Mouse (Mus musculus): ENCODE measurements around the gene Zfp612. TPM values are rescaled to one million over a fixed set of nuclear protein-coding genes. Genes with fewer than 3 reads are reported as not detected.
A peak's percentile ranks its signal among the peaks of the same experiment; 100 is the strongest.

The Zfp612 gene
- polyA plus RNA-seq, 1 experiment from 2014 or later: 23.2 TPM

- ATAC-seq: no peak
- Histone ChIP-seq H3K4me3 (ENCODE audit: low read depth, low read length) (no peak overlapping the region), H3K27me3 (ENCODE audit: control insufficient read depth, insufficient read depth, low read depth, low read length) (no peaks in the 10 kb centered on the region), H3K4me1 (ENCODE audit: control insufficient read depth, insufficient read depth, low read length) (no peaks in the 10 kb centered on the region), H3K4me2 (ENCODE audit: low read length) (no peak overlapping the region), H3K27ac (ENCODE audit: low read length) (no peak overlapping the region), H3K9ac (ENCODE audit: low read depth, low read length) (no peak overlapping the region), H3K36me3 (ENCODE audit: control insufficient read depth, insufficient read depth, low read length) (no peaks in the 10 kb centered on the region), H3K9me3 (replicated peaks; ENCODE audit: control insufficient read depth, low read length, poor library complexity, severe bottlenecking) (no peaks in the 10 kb centered on the region)
- 93% methylated on average over 15 of the region's 15 CpGs for WGBS
Observed at GRCm38 (mm10) chr8:110101676-110102075, 22.1 kb downstream of the Zfp612 start.

DNA sequence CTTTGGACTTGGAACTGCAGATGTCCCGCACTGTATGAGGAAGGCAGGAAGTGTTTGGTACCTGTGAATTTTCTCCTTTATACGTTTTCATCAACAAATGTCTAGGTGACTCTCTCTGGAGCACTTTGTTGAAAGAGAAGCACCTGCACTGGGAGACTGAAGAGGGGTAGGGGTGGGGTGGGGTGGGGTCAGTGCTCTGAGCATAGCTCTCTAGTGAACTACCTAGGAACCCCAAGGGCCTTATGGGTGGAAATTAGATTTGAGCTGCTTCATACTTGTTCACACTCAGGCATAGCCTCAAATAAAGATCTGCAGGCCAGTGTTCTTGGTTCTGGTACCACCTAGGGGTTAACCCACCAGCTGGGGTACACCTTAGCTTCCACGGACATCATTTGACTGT, 23.1 kb downstream of the Zfp612 start, which contains the start of gene Gm17720:
Gene Gm17720 (minus strand): TSS at position 101 of the 400 bp plus-strand sequence.
- ATAC-seq: no peak
- no peaks in the 10 kb centered on the region for H3K9me3 ChIP-seq (replicated peaks; ENCODE audit: control insufficient read depth, low read length, poor library complexity, severe bottlenecking)
- WGBS: 83% methylated on average over 3 of the region's 3 CpGs
- no peaks in the 10 kb centered on the region for H3K27me3 ChIP-seq (ENCODE audit: control insufficient read depth, insufficient read depth, low read depth, low read length)
- H3K27ac ChIP-seq (ENCODE audit: low read length): no peak within 1 kb of the TSS
- H3K36me3 ChIP-seq (ENCODE audit: control insufficient read depth, insufficient read depth, low read length): no peaks in the 10 kb centered on the region
- H3K4me2 ChIP-seq (ENCODE audit: low read length): no peak within 1 kb of the TSS
- no peaks in the 10 kb centered on the region for H3K4me1 ChIP-seq (ENCODE audit: control insufficient read depth, insufficient read depth, low read length)
- no peak within 1 kb of the TSS for H3K4me3 ChIP-seq (ENCODE audit: low read depth, low read length)
- H3K9ac ChIP-seq (ENCODE audit: low read depth, low read length): no peak within 1 kb of the TSS

- ATAC-seq: no peak
- WGBS: 36% methylated on average over 6 of the region's 6 CpGs
- no peak overlapping the region for H3K27ac ChIP-seq (ENCODE audit: low read length)
Observed at GRCm38 (mm10) chr8:110119715-110120114, 40.2 kb downstream of the Zfp612 start.

DNA sequence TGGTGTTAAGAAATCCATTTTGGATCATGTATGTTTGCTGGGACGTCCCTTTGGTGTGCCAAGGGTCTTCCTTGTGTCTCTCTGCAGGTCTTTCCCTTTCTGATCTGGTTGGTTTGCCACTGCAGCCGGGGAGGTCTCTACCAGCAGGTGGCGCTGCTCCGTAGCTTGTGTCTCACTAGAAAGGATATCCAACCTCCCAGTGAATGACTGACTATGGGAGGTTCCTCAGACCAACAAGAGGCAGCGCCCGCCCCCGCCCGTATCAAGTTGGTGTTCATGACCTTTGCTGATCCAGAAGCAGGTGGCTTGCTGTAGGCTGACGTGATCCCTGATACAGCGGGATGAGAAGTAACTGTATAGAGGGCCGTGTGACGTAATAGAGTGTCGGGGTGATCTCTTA, 51.0 kb downstream of the Zfp612 start:
- peak; percentile 51; the same call in 1 of the 2 replicates for ATAC-seq
- H3K9me3 ChIP-seq (replicated peaks; ENCODE audit: control insufficient read depth, low read length, poor library complexity, severe bottlenecking): no peaks in the 10 kb centered on the region
- 21% methylated on average over 13 of the region's 13 CpGs for WGBS

More at GRCm38 (mm10) chr8:110119715-110120114, 40.2 kb downstream of the Zfp612 start:
- Histone ChIP-seq H3K4me1 (ENCODE audit: control insufficient read depth, insufficient read depth, low read length) (no peaks in the 10 kb centered on the region), H3K4me3 (ENCODE audit: low read depth, low read length) (no peak overlapping the region), H3K36me3 (ENCODE audit: control insufficient read depth, insufficient read depth, low read length) (no peaks in the 10 kb centered on the region), H3K27me3 (ENCODE audit: control insufficient read depth, insufficient read depth, low read depth, low read length) (no peaks in the 10 kb centered on the region), H3K4me2 (ENCODE audit: low read length) (no peak overlapping the region), H3K9ac (ENCODE audit: low read depth, low read length) (no peak overlapping the region), H3K9me3 (replicated peaks; ENCODE audit: control insufficient read depth, low read length, poor library complexity, severe bottlenecking) (no peaks in the 10 kb centered on the region)

DNA sequence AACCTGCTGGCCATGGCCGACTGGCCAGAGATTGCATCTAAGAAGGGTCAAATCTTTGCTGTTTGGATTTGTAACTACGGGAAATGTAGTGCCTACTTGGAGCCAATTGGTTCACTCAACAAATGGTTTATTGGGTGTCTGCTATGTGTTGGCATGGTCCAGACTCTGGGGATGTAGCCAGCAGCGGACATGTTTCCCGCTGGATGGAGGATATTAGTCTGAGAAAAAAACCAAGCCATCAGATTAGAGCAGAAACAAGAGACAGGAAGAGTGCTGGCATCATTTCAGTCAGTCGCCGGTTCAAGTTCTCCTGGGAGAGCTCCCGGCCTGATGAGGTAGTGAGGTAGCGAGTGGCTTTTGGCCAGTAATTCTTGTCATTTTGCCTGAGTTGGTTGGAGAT, 54.7 kb downstream of the Zfp612 start:
- no peaks in the 10 kb centered on the region for H3K4me1 ChIP-seq (ENCODE audit: control insufficient read depth, insufficient read depth, low read length)
- H3K4me3 ChIP-seq (ENCODE audit: low read depth, low read length): no peak overlapping the region
- H3K27me3 ChIP-seq (ENCODE audit: control insufficient read depth, insufficient read depth, low read depth, low read length): no peaks in the 10 kb centered on the region
- H3K4me2 ChIP-seq (ENCODE audit: low read length): no peak overlapping the region
- H3K9ac ChIP-seq (ENCODE audit: low read depth, low read length): no peak overlapping the region
- H3K9me3 ChIP-seq (replicated peaks; ENCODE audit: control insufficient read depth, low read length, poor library complexity, severe bottlenecking): no peaks in the 10 kb centered on the region
- no peak for ATAC-seq
- 93% methylated on average over 8 of the region's 8 CpGs for whole genome bisulfite sequencing
- H3K27ac ChIP-seq (ENCODE audit: low read length): no peak overlapping the region
- no peaks in the 10 kb centered on the region for H3K36me3 ChIP-seq (ENCODE audit: control insufficient read depth, insufficient read depth, low read length)

More for the DNA sequence above, 51.0 kb downstream of the Zfp612 start:
- Histone ChIP-seq H3K27ac (ENCODE audit: low read length) (no peak overlapping the region), H3K36me3 (ENCODE audit: control insufficient read depth, insufficient read depth, low read length) (no peaks in the 10 kb centered on the region), H3K4me2 (ENCODE audit: low read length) (peak overlapping the region; percentile 44), H3K27me3 (ENCODE audit: control insufficient read depth, insufficient read depth, low read depth, low read length) (no peaks in the 10 kb centered on the region), H3K4me3 (ENCODE audit: low read depth, low read length) (no peak overlapping the region), H3K4me1 (ENCODE audit: control insufficient read depth, insufficient read depth, low read length) (no peaks in the 10 kb centered on the region), H3K9ac (ENCODE audit: low read depth, low read length) (peak overlapping the region; percentile 31; the same call in 1 of the 2 replicates)

GRCm38 (mm10) chr8:110135515-110135914, 56.0 kb downstream of the Zfp612 start:
- Histone ChIP-seq H3K4me1 (ENCODE audit: control insufficient read depth, insufficient read depth, low read length) (no peaks in the 10 kb centered on the region), H3K27ac (ENCODE audit: low read length) (no peak overlapping the region), H3K9ac (ENCODE audit: low read depth, low read length) (no peak overlapping the region), H3K27me3 (ENCODE audit: control insufficient read depth, insufficient read depth, low read depth, low read length) (no peaks in the 10 kb centered on the region), H3K36me3 (ENCODE audit: control insufficient read depth, insufficient read depth, low read length) (no peaks in the 10 kb centered on the region), H3K4me2 (ENCODE audit: low read length) (no peak overlapping the region), H3K4me3 (ENCODE audit: low read depth, low read length) (no peak overlapping the region), H3K9me3 (replicated peaks; ENCODE audit: control insufficient read depth, low read length, poor library complexity, severe bottlenecking) (no peaks in the 10 kb centered on the region)
- WGBS: 53% methylated on average over 7 of the region's 7 CpGs
- no peak for ATAC-seq

DNA sequence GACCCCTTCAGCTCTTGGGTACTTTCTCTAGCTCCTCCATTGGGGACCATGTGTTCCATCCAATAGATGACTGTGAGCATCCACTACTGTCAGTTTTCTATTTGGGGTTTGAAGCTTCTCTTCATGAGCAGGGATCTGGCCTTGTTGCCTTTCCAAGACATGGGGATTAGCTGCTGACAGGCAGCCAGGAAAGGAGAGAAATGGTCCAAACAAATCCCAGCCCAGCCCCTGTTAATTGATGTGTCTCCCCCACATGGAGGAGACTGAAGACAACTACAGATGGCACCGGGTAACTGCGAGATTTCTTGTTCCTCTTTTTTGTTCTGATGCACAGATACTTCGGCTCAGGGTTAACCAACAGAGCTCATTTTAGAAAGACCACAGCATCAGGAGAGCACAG, 60.6 kb downstream of the Zfp612 start:
- Histone ChIP-seq H3K36me3 (ENCODE audit: control insufficient read depth, insufficient read depth, low read length) (no peaks in the 10 kb centered on the region), H3K27ac (ENCODE audit: low read length) (no peak overlapping the region), H3K9me3 (replicated peaks; ENCODE audit: control insufficient read depth, low read length, poor library complexity, severe bottlenecking) (no peaks in the 10 kb centered on the region), H3K9ac (ENCODE audit: low read depth, low read length) (no peak overlapping the region), H3K27me3 (ENCODE audit: control insufficient read depth, insufficient read depth, low read depth, low read length) (no peaks in the 10 kb centered on the region), H3K4me3 (ENCODE audit: low read depth, low read length) (no peak overlapping the region), H3K4me2 (ENCODE audit: low read length) (no peak overlapping the region), H3K4me1 (ENCODE audit: control insufficient read depth, insufficient read depth, low read length) (no peaks in the 10 kb centered on the region)
- 80% methylated on average over 3 of the region's 3 CpGs for WGBS
- no peak for ATAC-seq

DNA sequence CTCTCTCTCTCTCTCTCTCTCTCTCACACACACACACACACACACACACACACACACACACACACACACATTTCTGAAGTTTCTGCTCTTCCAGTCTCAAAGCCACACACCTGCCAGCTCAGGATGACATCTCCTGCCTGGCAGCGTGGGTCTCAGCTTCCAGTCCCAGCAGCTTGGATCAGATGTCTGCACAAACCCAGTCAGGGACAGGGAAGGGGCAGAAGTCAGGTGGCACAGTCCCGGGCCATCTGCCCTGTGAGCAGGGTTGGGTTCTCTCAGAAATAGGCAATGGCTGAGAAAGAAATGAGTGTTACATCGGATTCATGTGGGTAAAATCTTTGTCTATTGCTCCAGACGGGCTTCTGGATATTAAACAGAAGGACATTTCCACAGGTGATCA, 61.2 kb downstream of the Zfp612 start:
- WGBS: 81% methylated on average over 4 of the region's 4 CpGs
- no peak overlapping the region for H3K27ac ChIP-seq (ENCODE audit: low read length)
- H3K4me3 ChIP-seq (ENCODE audit: low read depth, low read length): no peak overlapping the region
- no peak overlapping the region for H3K4me2 ChIP-seq (ENCODE audit: low read length)
- H3K9me3 ChIP-seq (replicated peaks; ENCODE audit: control insufficient read depth, low read length, poor library complexity, severe bottlenecking): no peaks in the 10 kb centered on the region
- H3K27me3 ChIP-seq (ENCODE audit: control insufficient read depth, insufficient read depth, low read depth, low read length): no peaks in the 10 kb centered on the region
- H3K9ac ChIP-seq (ENCODE audit: low read depth, low read length): no peak overlapping the region
- no peaks in the 10 kb centered on the region for H3K36me3 ChIP-seq (ENCODE audit: control insufficient read depth, insufficient read depth, low read length)
- no peaks in the 10 kb centered on the region; the same call in 1 of the 2 replicates for H3K4me1 ChIP-seq (ENCODE audit: control insufficient read depth, insufficient read depth, low read length)
- ATAC-seq: no peak
